ENCODE assay signal across 25 mouse cellular contexts in the genomic region with DNA sequence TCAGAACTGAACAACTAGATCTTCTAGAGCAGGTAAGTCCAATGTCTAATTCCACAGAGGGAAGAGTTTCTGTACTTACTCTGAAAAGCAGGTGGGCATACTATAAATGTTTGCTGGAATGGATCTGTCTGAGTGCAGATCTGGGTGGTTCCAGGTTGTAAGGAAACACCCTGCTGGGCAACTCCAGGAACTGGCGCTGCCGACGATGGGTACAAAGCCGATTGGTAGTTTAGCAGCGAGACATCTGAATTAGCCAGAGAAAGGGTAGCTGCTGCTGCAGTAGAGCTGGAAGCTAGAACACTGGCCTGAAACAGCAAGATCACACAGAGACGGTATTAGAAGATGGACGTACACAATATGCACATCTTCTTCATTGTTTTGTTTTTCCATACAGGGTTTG. TPM values are rescaled to one million over a fixed set of nuclear protein-coding genes. Genes with fewer than 3 reads are reported as not detected.
"Had no signal": no experiment of that assay in that cellular context is flagged by ENCODE, and none has a peak within 500 bp of the region (broad histone marks: within the 10 kb centered on the region; RNA-seq: fewer than 3 reads in every experiment).

No protein-coding gene starts in this region.

- H3K27ac ChIP-seq: lung, embryonic 15.5 days; macrophage; midbrain, embryonic 13.5 days; midbrain, embryonic 15.5 days; neural tube, embryonic 12.5 days; stomach, embryonic 15.5 days; stomach, postnatal 0 days had no signal

- H3K4me3 ChIP-seq: lung, embryonic 15.5 days; megakaryocyte, embryonic 14.5 days; midbrain, embryonic 13.5 days; midbrain, embryonic 15.5 days; neural tube, embryonic 12.5 days; stomach, embryonic 15.5 days had no signal

- DNase-seq: lung, adult 2 months; lung, postnatal 14 days; lung, postnatal 36 days; right cerebral cortex, postnatal 14 days; thymus, adult 2 months; thymus, postnatal 25 days; thymus, postnatal 4 days had no signal

- H3K4me1 ChIP-seq: lung, embryonic 15.5 days; midbrain, embryonic 13.5 days; midbrain, embryonic 15.5 days; neural tube, embryonic 12.5 days; stomach, embryonic 15.5 days had no signal

- H3K9me3 ChIP-seq: lung, embryonic 15.5 days; megakaryocyte, embryonic 14.5 days; midbrain, embryonic 13.5 days; midbrain, embryonic 15.5 days; neural tube, embryonic 12.5 days; stomach, embryonic 15.5 days had no signal

- H3K27me3 ChIP-seq: lung, embryonic 15.5 days; megakaryocyte, embryonic 14.5 days; midbrain, embryonic 13.5 days; midbrain, embryonic 15.5 days; neural tube, embryonic 12.5 days; stomach, embryonic 15.5 days had no signal

RNA-seq across cellular contexts. Expression of a gene that starts 19.3 kb away (rescaled TPM):
- total RNA-seq: megakaryocyte progenitor cell, adult 5-6 weeks; midbrain, postnatal 0 days; monocyte, adult 5-6 weeks; neutrophil, adult 5-6 weeks had no signal
- polyA plus RNA-seq: lung, adult 2 months; lung, embryonic 15.5 days; lung, postnatal 0 days; macrophage; midbrain, embryonic 11.5 days; midbrain, embryonic 13.5 days; midbrain, embryonic 15.5 days; midbrain, postnatal 0 days; neural tube, embryonic 12.5 days; neural tube, embryonic 14.5 days; spleen, adult 2 months; stomach, embryonic 15.5 days; stomach, postnatal 0 days; testis, adult 2 months; thymus, adult 2 months; urinary bladder, adult 2 months had no signal
